Mouse (Mus musculus) midbrain, embryonic 11.5 days (tissue): ENCODE measurements around the gene Wdr1. TPM values are rescaled to one million over a fixed set of nuclear protein-coding genes. Genes with fewer than 3 reads are reported as not detected.
"Not testable (repeated sequence)": the region's sequence is repeated elsewhere in the genome, so short reads cannot be mapped to it uniquely, and the experiment has no call there.

ENCODE experiments used
- ATAC-seq: fragments of 200-750 bp; cut with Nextera tagmentation; 2 replicates; pipeline ENCODE4 v1.8.0; 2017; ENCODE audit warnings: moderate TSS enrichment, moderate library complexity; ENCODE audit not compliant: low FRiP score
- DNase-seq: peaks from one replicate; pipeline ENCODE4 v3.0.0; 2015; ENCODE audit warnings: low spot score; ENCODE audit errors: missing footprints
- H3K27ac ChIP-seq: fragments of 300-500 bp; sonication (generic); 2 replicates; pipeline ENCODE4 v1.5.1; 2014; ENCODE audit warnings: low read depth, low read length
- H3K27me3 ChIP-seq: fragments of 300-500 bp; sonication (generic); 2 replicates; pipeline ENCODE4 v1.6.1; 2014; ENCODE audit warnings: mild to moderate bottlenecking, low read length, moderate library complexity, mixed read lengths; ENCODE audit not compliant: control insufficient read depth, insufficient read depth
- H3K36me3 ChIP-seq: fragments of 300-500 bp; sonication (generic); 2 replicates; pipeline ENCODE4 v1.6.1; 2014; ENCODE audit warnings: mild to moderate bottlenecking, low read length, moderate library complexity, mixed read lengths; ENCODE audit not compliant: control insufficient read depth, insufficient read depth
- H3K4me1 ChIP-seq: fragments of 300-500 bp; sonication (generic); 2 replicates; pipeline ENCODE4 v1.6.1; 2014; ENCODE audit warnings: low read length; ENCODE audit not compliant: control insufficient read depth, insufficient read depth
- H3K4me2 ChIP-seq: fragments of 300-500 bp; sonication (generic); 2 replicates; pipeline ENCODE4 v1.6.1; 2014; ENCODE audit warnings: mild to moderate bottlenecking, moderate library complexity
- H3K4me3 ChIP-seq: fragments of 300-500 bp; sonication (generic); 2 replicates; pipeline ENCODE4 v1.5.1; 2014; ENCODE audit warnings: low read depth, low read length
- H3K9ac ChIP-seq: fragments of 300-500 bp; sonication (generic); 2 replicates; pipeline ENCODE4 v1.6.1; 2014; ENCODE audit warnings: low read length
- H3K9me3 ChIP-seq: fragments of 300-500 bp; sonication (generic); 2 replicates; pipeline ENCODE4 v1.6.1; 2016; ENCODE audit warnings: low read length; ENCODE audit not compliant: control insufficient read depth
- WGBS: fragments of 180-500 bp; shearing (Covaris S2); extraction: QIAGEN DNeasy Blood & Tissue Kit; methylation state at CpG from one replicate; pipeline ENCODE4 v1.1.7; 2014; 5-methylcytosine and 5-hydroxymethylcytosine counted together
- polyA plus RNA-seq: library from polyadenylated mRNA; unstranded; fragments of >200 nt; fragmentation: Nextera tagmentation; extraction: Ambion mirVana; gene quantifications from 2 replicates; pipeline ENCODE4 v1.2.1, GENCODE M21; 2014

Wdr1 gene
- polyA plus RNA-seq, 1 experiment from 2014 or later: 152 TPM

GRCm38 (mm10) chr5:38479908-38480725 is 82.9 kb downstream of the Wdr1 start:
- H3K4me3 ChIP-seq: 0 out of 2 replicates have a peak overlapping the region, but pooled peaks have one; percentile 5
- ATAC-seq: peak; percentile 74
- 29% methylated on average over 22 of the region's 22 CpGs for WGBS
- H3K9ac ChIP-seq: peak overlapping the region; percentile 40; the same call in 1 of the 2 replicates
- H3K27me3 ChIP-seq: no peaks in the 10 kb centered on the region
- H3K27ac ChIP-seq: peak overlapping the region; percentile 30; the same call in 1 of the 2 replicates
- peak overlapping the region; percentile 34 for H3K4me2 ChIP-seq
- peak; percentile 87 for DNase-seq
- peaks cover 7% of the 10 kb centered on the region for H3K4me1 ChIP-seq
- H3K36me3 ChIP-seq: no peaks in the 10 kb centered on the region
- no peaks in the 10 kb centered on the region for H3K9me3 ChIP-seq

DNA sequence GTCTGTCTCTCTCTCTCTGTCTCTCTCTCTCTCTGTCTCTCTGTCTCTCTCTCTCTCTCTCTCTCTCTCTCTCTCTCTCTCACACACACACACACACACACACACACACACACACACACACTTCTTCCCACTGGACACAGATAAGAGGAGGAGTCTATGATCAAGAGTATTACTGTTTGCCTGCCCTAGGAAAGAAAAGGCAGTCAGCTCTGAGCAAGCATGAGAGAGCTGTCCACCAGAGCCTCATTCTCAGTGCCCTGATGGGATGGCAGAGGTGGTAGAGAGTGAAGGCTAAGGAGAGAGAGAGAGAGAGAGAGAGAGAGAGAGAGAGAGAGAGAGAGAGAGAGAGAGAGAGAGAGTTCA is 83.5 kb downstream of the Wdr1 start:
- not testable (repeated sequence) for H3K9me3 ChIP-seq, DNase-seq, H3K4me3 ChIP-seq, H3K27me3 ChIP-seq, H3K4me2 ChIP-seq, H3K36me3 ChIP-seq, H3K9ac ChIP-seq, ATAC-seq, H3K27ac ChIP-seq, H3K4me1 ChIP-seq

DNA sequence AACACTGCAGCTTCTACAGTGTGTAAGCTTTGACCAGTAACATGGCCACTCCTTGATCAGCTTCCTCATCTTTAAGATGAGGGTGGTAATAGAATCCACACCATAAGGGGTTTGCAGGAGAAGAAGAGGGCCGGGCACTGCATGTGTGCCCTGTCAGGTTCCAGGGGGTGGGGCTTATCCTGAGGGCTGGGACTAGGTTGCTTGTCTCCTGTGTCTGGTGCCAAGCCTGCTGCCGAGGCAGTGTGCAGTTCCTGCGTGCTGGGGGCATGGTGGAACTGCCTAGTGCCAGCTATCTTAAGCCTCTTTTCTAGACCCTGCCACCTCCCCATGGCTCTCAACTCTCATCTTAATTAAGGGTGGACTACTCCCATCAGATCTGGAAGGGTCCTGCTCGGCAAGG is 84.0 kb downstream of the Wdr1 start:
- Histone ChIP-seq H3K4me1 (peaks cover 7% of the 10 kb centered on the region), H3K4me2 (no peak overlapping the region), H3K36me3 (no peaks in the 10 kb centered on the region), H3K9me3 (no peaks in the 10 kb centered on the region), H3K4me3 (no peak overlapping the region), H3K9ac (no peak overlapping the region), H3K27ac (no peak overlapping the region), H3K27me3 (no peaks in the 10 kb centered on the region)
- ATAC-seq: peak; percentile 36; the same call in 1 of the 2 replicates
- WGBS: 54% methylated on average over 4 of the region's 4 CpGs
- DNase-seq: peak; percentile 72

DNA sequence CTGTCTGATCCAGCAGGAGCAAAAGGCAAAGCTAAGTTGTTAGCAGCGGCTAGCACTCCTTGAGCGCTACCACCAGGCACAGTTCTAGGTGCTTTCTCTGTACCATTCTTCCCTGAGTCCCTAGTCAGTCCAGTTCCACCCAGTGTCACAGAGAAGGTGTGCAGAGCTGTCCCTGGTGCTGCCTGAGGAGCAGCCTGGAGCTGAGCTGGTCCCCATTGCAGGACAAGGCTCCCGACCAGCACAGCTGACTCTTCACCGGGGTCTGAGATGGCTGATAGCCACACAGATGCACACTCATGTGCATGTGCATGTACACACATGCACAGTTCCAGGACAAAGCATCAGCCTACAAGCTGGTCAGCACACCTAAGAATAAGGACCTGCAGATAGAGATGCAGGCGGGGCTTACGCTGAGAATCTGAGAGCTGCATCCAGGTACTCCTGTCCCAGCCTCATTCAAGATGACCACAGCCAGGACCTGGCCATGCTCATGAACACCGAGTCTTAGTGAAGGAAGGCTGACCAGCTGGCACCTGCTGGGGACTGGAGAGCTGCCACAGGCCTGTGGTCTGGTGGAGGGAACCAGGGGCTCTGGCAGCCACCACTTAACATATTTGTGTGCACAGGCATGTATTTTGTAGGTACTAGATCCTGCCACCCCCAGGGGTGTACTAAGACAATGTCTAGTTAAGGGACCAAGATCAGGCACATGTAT is 85.1 kb downstream of the Wdr1 start:
- Histone ChIP-seq H3K4me2 (no peak overlapping the region), H3K27me3 (no peaks in the 10 kb centered on the region), H3K4me1 (peaks cover 7% of the 10 kb centered on the region), H3K36me3 (no peaks in the 10 kb centered on the region), H3K4me3 (no peak overlapping the region), H3K9ac (no peak overlapping the region), H3K27ac (no peak overlapping the region), H3K9me3 (no peaks in the 10 kb centered on the region)
- 87% methylated on average over 7 of the region's 7 CpGs for WGBS
- ATAC-seq (no peak), DNase-seq (peak; percentile 72)

DNA sequence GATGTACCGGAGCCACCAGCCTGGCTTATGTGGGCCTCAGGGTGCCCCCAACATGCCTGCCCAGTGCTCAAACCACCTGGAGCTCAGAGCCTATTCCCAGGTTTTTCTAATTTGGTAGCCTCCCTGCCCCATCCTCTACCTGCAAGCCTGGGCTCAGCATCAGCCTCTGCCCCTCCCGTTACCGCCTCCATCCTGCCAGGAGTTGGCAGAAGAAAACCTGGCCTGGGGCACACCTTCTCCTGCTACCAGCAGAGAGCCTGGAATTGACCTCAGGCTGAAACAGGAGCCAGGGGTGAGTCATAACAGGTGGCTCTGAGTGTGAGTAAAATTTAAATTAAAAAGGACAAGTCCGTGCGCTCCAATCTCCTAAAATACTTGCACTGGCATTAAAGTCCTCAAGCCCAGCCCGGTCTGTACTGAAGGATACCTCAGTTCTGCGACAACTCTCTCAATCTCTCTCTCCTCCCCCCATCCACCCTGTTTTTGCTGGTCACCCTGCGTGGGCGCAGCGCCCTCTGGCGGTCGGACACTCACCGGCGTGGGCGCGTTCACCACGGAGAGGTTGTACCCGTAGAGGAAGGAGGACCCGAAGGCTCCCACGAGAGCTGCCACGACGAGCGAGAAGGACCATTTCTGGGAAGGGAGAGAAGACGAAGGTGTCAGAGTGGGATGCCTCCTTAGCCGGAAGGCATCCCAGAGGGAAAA is 86.0 kb downstream of the Wdr1 start:
- DNase-seq (peak; percentile 81), ATAC-seq (no peak)
- H3K9ac ChIP-seq: no peak overlapping the region
- WGBS: 86% methylated on average over 25 of the region's 25 CpGs
- no peak overlapping the region for H3K27ac ChIP-seq
- no peaks in the 10 kb centered on the region for H3K9me3 ChIP-seq
- no peaks in the 10 kb centered on the region for H3K36me3 ChIP-seq
- H3K4me2 ChIP-seq: no peak overlapping the region
- peaks cover 7% of the 10 kb centered on the region for H3K4me1 ChIP-seq
- H3K27me3 ChIP-seq: no peaks in the 10 kb centered on the region
- H3K4me3 ChIP-seq: no peak overlapping the region

Other genes starting within 250 kb of the Wdr1 start
- 0.11 TPM in 1 of 2 replicates, not detected in the other for gene Drd5, start 243.9 kb downstream of the Wdr1 start, polyA plus RNA-seq
- 0.07 and 0.48 TPM in 2 replicates for gene Slc2a9, start 60.1 kb downstream of the Wdr1 start, polyA plus RNA-seq
- gene Zfp518b, start 121.6 kb upstream of the Wdr1 start, polyA plus RNA-seq: 39.9 and 42.1 TPM in 2 replicates